Mouse (Mus musculus): ENCODE results near the gene Cd3g. TPM values are rescaled to one million over a fixed set of nuclear protein-coding genes. Genes with fewer than 3 reads are reported as not detected.

The Cd3g gene
- not detected in 2 replicates for polyA plus RNA-seq (2015; fragmentation: Nextera tagmentation; extraction: Ambion mirVana)

GRCm38 (mm10) chr9:44980242-44980641 lies at the start of gene Cd3g:
Cd3g (minus strand) TSS chr9:44980431.
- Histone ChIP-seq H3K27ac (ENCODE audit: low read length) (no peak within 1 kb of the TSS), H3K9ac (ENCODE audit: low read depth, low read length) (no peak within 1 kb of the TSS), H3K27me3 (ENCODE audit: control insufficient read depth, insufficient read depth, low read depth, low read length) (no peaks in the 10 kb centered on the region; the same call in 1 of the 2 replicates), H3K4me1 (ENCODE audit: control insufficient read depth, insufficient read depth, low read length) (no peaks in the 10 kb centered on the region), H3K4me3 (ENCODE audit: low read depth, low read length) (no peak within 1 kb of the TSS), H3K9me3 (replicated peaks; ENCODE audit: control insufficient read depth, low read length, poor library complexity, severe bottlenecking) (no peaks in the 10 kb centered on the region), H3K4me2 (ENCODE audit: low read length) (no peak within 1 kb of the TSS), H3K36me3 (ENCODE audit: control insufficient read depth, insufficient read depth, low read length) (no peaks in the 10 kb centered on the region)
- WGBS: 67% methylated on average over 3 of the region's 3 CpGs
- no peak for ATAC-seq

- Histone ChIP-seq H3K4me3 (ENCODE audit: low read depth, low read length) (no peak overlapping the region), H3K36me3 (ENCODE audit: control insufficient read depth, insufficient read depth, low read length) (no peaks in the 10 kb centered on the region), H3K9me3 (replicated peaks; ENCODE audit: control insufficient read depth, low read length, poor library complexity, severe bottlenecking) (no peaks in the 10 kb centered on the region), H3K4me1 (ENCODE audit: control insufficient read depth, insufficient read depth, low read length) (no peaks in the 10 kb centered on the region), H3K27ac (ENCODE audit: low read length) (no peak overlapping the region), H3K27me3 (ENCODE audit: control insufficient read depth, insufficient read depth, low read depth, low read length) (peaks cover 2% of the 10 kb centered on the region; the same call in 1 of the 2 replicates), H3K4me2 (ENCODE audit: low read length) (no peak overlapping the region), H3K9ac (ENCODE audit: low read depth, low read length) (no peak overlapping the region)
- 75% methylated on average over 8 of the region's 8 CpGs for WGBS
- no peak for ATAC-seq
Observed at GRCm38 (mm10) chr9:45027376-45027775, 47.1 kb upstream of the Cd3g start.

GRCm38 (mm10) chr9:45024187-45024586 lies 44.0 kb upstream of the Cd3g start:
- no peaks in the 10 kb centered on the region for H3K36me3 ChIP-seq (ENCODE audit: control insufficient read depth, insufficient read depth, low read length)
- no peak overlapping the region for H3K4me2 ChIP-seq (ENCODE audit: low read length)
- ATAC-seq: no peak
- H3K9me3 ChIP-seq (replicated peaks; ENCODE audit: control insufficient read depth, low read length, poor library complexity, severe bottlenecking): no peaks in the 10 kb centered on the region
- no peaks in the 10 kb centered on the region for H3K4me1 ChIP-seq (ENCODE audit: control insufficient read depth, insufficient read depth, low read length)
- no peak overlapping the region for H3K27ac ChIP-seq (ENCODE audit: low read length)
- no peak overlapping the region for H3K9ac ChIP-seq (ENCODE audit: low read depth, low read length)
- H3K4me3 ChIP-seq (ENCODE audit: low read depth, low read length): no peak overlapping the region
- H3K27me3 ChIP-seq (ENCODE audit: control insufficient read depth, insufficient read depth, low read depth, low read length): peaks cover 2% of the 10 kb centered on the region; the same call in 1 of the 2 replicates
- 94% methylated on average over 2 of the region's 2 CpGs for WGBS

- WGBS: 61% methylated on average over 3 of the region's 3 CpGs
- H3K27me3 ChIP-seq (ENCODE audit: control insufficient read depth, insufficient read depth, low read depth, low read length): peaks cover 2% of the 10 kb centered on the region; the same call in 1 of the 2 replicates
- no peak for ATAC-seq
- H3K9me3 ChIP-seq (replicated peaks; ENCODE audit: control insufficient read depth, low read length, poor library complexity, severe bottlenecking): no peaks in the 10 kb centered on the region
- no peak overlapping the region for H3K27ac ChIP-seq (ENCODE audit: low read length)
- H3K4me3 ChIP-seq (ENCODE audit: low read depth, low read length): no peak overlapping the region
- H3K36me3 ChIP-seq (ENCODE audit: control insufficient read depth, insufficient read depth, low read length): no peaks in the 10 kb centered on the region
- no peaks in the 10 kb centered on the region for H3K4me1 ChIP-seq (ENCODE audit: control insufficient read depth, insufficient read depth, low read length)
- H3K4me2 ChIP-seq (ENCODE audit: low read length): no peak overlapping the region
- no peak overlapping the region for H3K9ac ChIP-seq (ENCODE audit: low read depth, low read length)
Observed at GRCm38 (mm10) chr9:45023638-45024037, 43.4 kb upstream of the Cd3g start.

GRCm38 (mm10) chr9:45022800-45023199 lies 42.6 kb upstream of the Cd3g start:
- no peak for ATAC-seq

GRCm38 (mm10) chr9:45018031-45018430 lies 37.8 kb upstream of the Cd3g start:
- H3K9me3 ChIP-seq (replicated peaks; ENCODE audit: control insufficient read depth, low read length, poor library complexity, severe bottlenecking): no peaks in the 10 kb centered on the region
- H3K27ac ChIP-seq (ENCODE audit: low read length): no peak overlapping the region
- WGBS: 91% methylated on average over 11 of the region's 11 CpGs
- H3K9ac ChIP-seq (ENCODE audit: low read depth, low read length): no peak overlapping the region
- H3K27me3 ChIP-seq (ENCODE audit: control insufficient read depth, insufficient read depth, low read depth, low read length): no peaks in the 10 kb centered on the region
- H3K4me2 ChIP-seq (ENCODE audit: low read length): no peak overlapping the region
- no peaks in the 10 kb centered on the region for H3K36me3 ChIP-seq (ENCODE audit: control insufficient read depth, insufficient read depth, low read length)
- no peaks in the 10 kb centered on the region for H3K4me1 ChIP-seq (ENCODE audit: control insufficient read depth, insufficient read depth, low read length)
- no peak for ATAC-seq
- no peak overlapping the region for H3K4me3 ChIP-seq (ENCODE audit: low read depth, low read length)

More at GRCm38 (mm10) chr9:45022800-45023199, 42.6 kb upstream of the Cd3g start:
- Histone ChIP-seq H3K27ac (ENCODE audit: low read length) (no peak overlapping the region), H3K9ac (ENCODE audit: low read depth, low read length) (no peak overlapping the region), H3K27me3 (ENCODE audit: control insufficient read depth, insufficient read depth, low read depth, low read length) (peaks cover 2% of the 10 kb centered on the region; the same call in 1 of the 2 replicates), H3K4me3 (ENCODE audit: low read depth, low read length) (no peak overlapping the region), H3K36me3 (ENCODE audit: control insufficient read depth, insufficient read depth, low read length) (no peaks in the 10 kb centered on the region), H3K9me3 (replicated peaks; ENCODE audit: control insufficient read depth, low read length, poor library complexity, severe bottlenecking) (no peaks in the 10 kb centered on the region), H3K4me1 (ENCODE audit: control insufficient read depth, insufficient read depth, low read length) (no peaks in the 10 kb centered on the region), H3K4me2 (ENCODE audit: low read length) (no peak overlapping the region)
- WGBS: 9% methylated on average over 3 of the region's 3 CpGs

- Histone ChIP-seq H3K4me2 (ENCODE audit: low read length) (no peak overlapping the region), H3K4me3 (ENCODE audit: low read depth, low read length) (no peak overlapping the region), H3K4me1 (ENCODE audit: control insufficient read depth, insufficient read depth, low read length) (no peaks in the 10 kb centered on the region), H3K36me3 (ENCODE audit: control insufficient read depth, insufficient read depth, low read length) (no peaks in the 10 kb centered on the region), H3K27me3 (ENCODE audit: control insufficient read depth, insufficient read depth, low read depth, low read length) (no peaks in the 10 kb centered on the region), H3K9ac (ENCODE audit: low read depth, low read length) (no peak overlapping the region), H3K9me3 (replicated peaks; ENCODE audit: control insufficient read depth, low read length, poor library complexity, severe bottlenecking) (no peaks in the 10 kb centered on the region), H3K27ac (ENCODE audit: low read length) (no peak overlapping the region)
- 61% methylated on average over 3 of the region's 3 CpGs for WGBS
- no peak for ATAC-seq
Observed at GRCm38 (mm10) chr9:45015841-45016240, 35.6 kb upstream of the Cd3g start.

GRCm38 (mm10) chr9:45014879-45015278 lies 34.6 kb upstream of the Cd3g start:
- WGBS: 33% methylated on average over 2 of the region's 2 CpGs
- H3K27me3 ChIP-seq (ENCODE audit: control insufficient read depth, insufficient read depth, low read depth, low read length): no peaks in the 10 kb centered on the region

GRCm38 (mm10) chr9:45011291-45011690 lies 31.1 kb upstream of the Cd3g start:
- Histone ChIP-seq H3K27ac (ENCODE audit: low read length) (no peak overlapping the region), H3K9me3 (replicated peaks; ENCODE audit: control insufficient read depth, low read length, poor library complexity, severe bottlenecking) (no peaks in the 10 kb centered on the region), H3K4me2 (ENCODE audit: low read length) (no peak overlapping the region), H3K36me3 (ENCODE audit: control insufficient read depth, insufficient read depth, low read length) (no peaks in the 10 kb centered on the region), H3K27me3 (ENCODE audit: control insufficient read depth, insufficient read depth, low read depth, low read length) (no peaks in the 10 kb centered on the region), H3K9ac (ENCODE audit: low read depth, low read length) (no peak overlapping the region), H3K4me1 (ENCODE audit: control insufficient read depth, insufficient read depth, low read length) (no peaks in the 10 kb centered on the region), H3K4me3 (ENCODE audit: low read depth, low read length) (no peak overlapping the region)
- no peak for ATAC-seq
- WGBS: 52% methylated on average over 6 of the region's 6 CpGs

More at GRCm38 (mm10) chr9:45014879-45015278, 34.6 kb upstream of the Cd3g start:
- Histone ChIP-seq H3K4me1 (ENCODE audit: control insufficient read depth, insufficient read depth, low read length) (no peaks in the 10 kb centered on the region), H3K27ac (ENCODE audit: low read length) (no peak overlapping the region), H3K9me3 (replicated peaks; ENCODE audit: control insufficient read depth, low read length, poor library complexity, severe bottlenecking) (no peaks in the 10 kb centered on the region), H3K4me2 (ENCODE audit: low read length) (no peak overlapping the region), H3K9ac (ENCODE audit: low read depth, low read length) (no peak overlapping the region), H3K4me3 (ENCODE audit: low read depth, low read length) (no peak overlapping the region), H3K36me3 (ENCODE audit: control insufficient read depth, insufficient read depth, low read length) (no peaks in the 10 kb centered on the region)
- no peak for ATAC-seq

Data from midbrain, embryonic 16.5 days (tissue).